15 mouse cellular contexts compared by ENCODE assay signal in the genomic region with DNA sequence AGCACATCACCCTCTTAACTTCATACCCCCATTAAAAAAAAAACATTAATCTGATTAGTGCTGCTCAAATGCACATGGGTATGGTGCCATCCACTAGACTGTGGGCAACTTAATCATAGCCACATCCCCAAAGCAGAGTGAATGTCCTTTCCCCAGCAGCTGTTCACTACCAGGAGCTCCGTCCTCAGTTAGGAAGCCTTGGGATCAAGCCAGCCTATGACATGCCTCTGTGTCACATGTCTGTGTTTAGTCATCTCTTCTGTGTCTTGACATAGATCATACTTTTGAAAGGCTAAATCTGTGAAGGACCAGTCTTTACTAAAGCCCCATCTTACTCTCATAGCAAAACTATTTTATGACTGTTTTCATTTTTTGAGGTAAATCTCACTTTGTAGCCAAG.
A peak's percentile ranks its signal among the peaks of the same experiment; 100 is the strongest.
DNase-seq lines count a peak whose midpoint lies in the region; ATAC-seq and TF ChIP-seq lines count a peak whose summit lies in the region.
"Had no signal": no experiment of that assay in that cellular context is flagged by ENCODE, and none has a peak within 500 bp of the region (broad histone marks: within the 10 kb centered on the region; RNA-seq: fewer than 3 reads in every experiment).

No protein-coding gene starts in this region.

- 48% methylated on average over 1 of the region's 1 CpGs for WGBS in intestine, embryonic 15.5 days

- no peak overlapping the region for H3K27ac ChIP-seq in intestine, embryonic 15.5 days
- H3K27ac ChIP-seq in layer of hippocampus, adult 2 months: no peak overlapping the region
- H3K27ac ChIP-seq: embryonic facial prominence, embryonic 13.5 days; forebrain, embryonic 13.5 days; lung, embryonic 15.5 days had no signal

- intact Hi-C loops in left cerebral cortex, postnatal 4 days (cut with DNase I): no loop called here
- intact Hi-C loops in left cerebral cortex, postnatal 36 days (cut with DNase I): no loop called here

- H3K4me2 ChIP-seq in intestine, embryonic 15.5 days (replicated peaks): no peak overlapping the region
- H3K4me2 ChIP-seq: embryonic facial prominence, embryonic 13.5 days; forebrain, embryonic 13.5 days; lung, embryonic 15.5 days had no signal

- H3K9me3 ChIP-seq in intestine, embryonic 15.5 days: no peaks in the 10 kb centered on the region
- H3K9me3 ChIP-seq: embryonic facial prominence, embryonic 13.5 days; forebrain, embryonic 13.5 days; lung, embryonic 15.5 days had no signal

- H3K27me3 ChIP-seq in intestine, embryonic 15.5 days (replicated peaks): no peaks in the 10 kb centered on the region
- H3K27me3 ChIP-seq: embryonic facial prominence, embryonic 13.5 days; forebrain, embryonic 13.5 days; lung, embryonic 15.5 days; Patski had no signal

- no peak overlapping the region for H3K9ac ChIP-seq in intestine, embryonic 15.5 days
- H3K9ac ChIP-seq: embryonic facial prominence, embryonic 13.5 days; forebrain, embryonic 13.5 days; lung, embryonic 15.5 days had no signal

- TF ChIP-seq CTCF in layer of hippocampus, adult 2 months (conservative IDR thresholded peaks at IDR 0.05): no peak

- DNase-seq in cerebellum, postnatal 14 days: peak; percentile 37 to 38
- DNase-seq in cerebellum, adult 18-20 months: no peak
- DNase-seq in left cerebral cortex, postnatal 4 days: peak; percentile 33
- DNase-seq in left cerebral cortex, postnatal 36 days (ENCODE audit: low spot score in 2 of 2): no peak
- DNase-seq in 3T3-L1 (ENCODE audit: low read depth, low spot score): peak; percentile 93
- DNase-seq in adrenal gland, postnatal 14 days: peak; percentile 77
- no peak for DNase-seq in layer of hippocampus, adult 2 months (ENCODE audit: low spot score in 2 of 2)
- DNase-seq: cerebellum, postnatal 25 days; thymus, postnatal 25 days had no signal

- no peak for ATAC-seq in intestine, embryonic 15.5 days
- ATAC-seq: intestine, embryonic 16.5 days; Patski had no signal

- H3K36me3 ChIP-seq in intestine, embryonic 15.5 days: no peaks in the 10 kb centered on the region
- H3K36me3 ChIP-seq: embryonic facial prominence, embryonic 13.5 days; lung, embryonic 15.5 days had no signal

- H3K4me1 ChIP-seq in intestine, embryonic 15.5 days (replicated peaks): 0 out of 2 replicates have a peak, but pooled peaks cover 2% of the 10 kb centered on the region

- no peak overlapping the region for H3K4me3 ChIP-seq in intestine, embryonic 15.5 days (replicated peaks)
- H3K4me3 ChIP-seq in layer of hippocampus, adult 2 months: no peak overlapping the region
- H3K4me3 ChIP-seq: embryonic facial prominence, embryonic 13.5 days; forebrain, embryonic 13.5 days; lung, embryonic 15.5 days had no signal

Comparison
In these comparisons a context has a peak if more than half of its experiments do, and no peak if none do; other contexts are left out.
1. DNase-seq: peak in cerebellum, postnatal 14 days (2 of 2), left cerebral cortex, postnatal 4 days (single experiment), 3T3-L1 (single experiment) and adrenal gland, postnatal 14 days (single experiment); none in cerebellum, adult 18-20 months (0 of 2), left cerebral cortex, postnatal 36 days (0 of 2) and layer of hippocampus, adult 2 months (0 of 2).